Mouse (Mus musculus): ENCODE results near the gene Gm10197. TPM values are rescaled to one million over a fixed set of nuclear protein-coding genes. Genes with fewer than 3 reads are reported as not detected.

Gene Gm10197
- polyA plus RNA-seq, 1 experiment: not detected

GRCm38 (mm10) chr19:53393646-53394045 lies 22.1 kb upstream of the Gm10197 start:
- Histone ChIP-seq H3K4me1 (ENCODE audit: control insufficient read depth, insufficient read depth, low read length) (peaks cover 9% of the 10 kb centered on the region), H3K27me3 (replicated peaks; ENCODE audit: control insufficient read depth, insufficient read depth, low read length) (no peaks in the 10 kb centered on the region), H3K36me3 (ENCODE audit: control insufficient read depth, insufficient read depth, low read length) (no peaks in the 10 kb centered on the region), H3K27ac (ENCODE audit: insufficient read depth, low read depth, low read length) (no peak overlapping the region), H3K4me3 (ENCODE audit: insufficient read depth, low read depth, low read length) (no peak overlapping the region)
- no peak for TF ChIP-seq CTCF (conservative IDR thresholded peaks at IDR 0.05; ENCODE audit: insufficient read depth, insufficient read length, low read depth, low read length)
- no peak for TF ChIP-seq POLR2A (IDR thresholded peaks at IDR 0.05; ENCODE audit: low read depth, low read length)
- no peak for DNase-seq

DNA sequence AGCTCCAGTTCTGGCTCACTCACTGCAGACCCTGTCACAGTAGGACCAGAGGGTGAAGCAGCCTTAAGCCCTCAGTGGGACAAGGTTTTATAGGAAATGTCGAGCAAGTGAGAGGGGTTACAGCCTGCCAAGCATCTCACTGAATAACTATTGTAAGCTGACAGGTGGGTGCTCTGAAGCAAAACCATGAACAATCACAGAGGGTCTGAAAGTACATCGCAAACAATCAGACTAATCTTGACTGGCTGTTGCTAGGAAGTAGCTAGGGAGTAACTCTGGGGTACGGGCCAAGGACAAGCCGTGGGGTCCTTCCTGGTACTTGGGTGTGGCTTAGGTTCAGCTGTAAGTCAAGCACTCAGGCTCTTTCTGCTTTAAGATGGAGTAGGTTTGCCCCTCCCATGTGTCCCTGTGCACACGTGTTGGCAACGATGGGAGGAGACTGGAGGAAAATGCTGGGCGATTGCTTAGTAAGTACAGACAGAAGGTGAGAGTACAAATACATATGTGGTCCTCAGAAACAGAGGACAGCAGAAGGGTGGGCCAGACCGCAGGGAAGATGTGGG lies 21.3 kb upstream of the Gm10197 start:
- H3K4me3 ChIP-seq (ENCODE audit: insufficient read depth, low read depth, low read length): no peak overlapping the region
- H3K27me3 ChIP-seq (replicated peaks; ENCODE audit: control insufficient read depth, insufficient read depth, low read length): no peaks in the 10 kb centered on the region
- 45% methylated on average over 8 of the region's 8 CpGs for WGBS
- no peak for DNase-seq
- peaks cover 9% of the 10 kb centered on the region for H3K4me1 ChIP-seq (ENCODE audit: control insufficient read depth, insufficient read depth, low read length)
- TF ChIP-seq CTCF (conservative IDR thresholded peaks at IDR 0.05; ENCODE audit: insufficient read depth, insufficient read length, low read depth, low read length) (no peak), POLR2A (IDR thresholded peaks at IDR 0.05; ENCODE audit: low read depth, low read length) (no peak)
- H3K36me3 ChIP-seq (ENCODE audit: control insufficient read depth, insufficient read depth, low read length): peaks cover under 1% of the 10 kb centered on the region; the same call in 1 of the 2 replicates
- no peak overlapping the region for H3K27ac ChIP-seq (ENCODE audit: insufficient read depth, low read depth, low read length)

GRCm38 (mm10) chr19:53391787-53392186 lies 20.2 kb upstream of the Gm10197 start:
- DNase-seq: no peak
- H3K36me3 ChIP-seq (ENCODE audit: control insufficient read depth, insufficient read depth, low read length): peaks cover 3% of the 10 kb centered on the region; the same call in 1 of the 2 replicates
- H3K4me3 ChIP-seq (ENCODE audit: insufficient read depth, low read depth, low read length): no peak overlapping the region
- peaks cover 9% of the 10 kb centered on the region for H3K4me1 ChIP-seq (ENCODE audit: control insufficient read depth, insufficient read depth, low read length)
- no peak for TF ChIP-seq CTCF (conservative IDR thresholded peaks at IDR 0.05; ENCODE audit: insufficient read depth, insufficient read length, low read depth, low read length)
- no peak for TF ChIP-seq POLR2A (IDR thresholded peaks at IDR 0.05; ENCODE audit: low read depth, low read length)
- H3K27ac ChIP-seq (ENCODE audit: insufficient read depth, low read depth, low read length): no peak overlapping the region
- whole genome bisulfite sequencing: 80% methylated on average over 5 of the region's 5 CpGs
- no peaks in the 10 kb centered on the region for H3K27me3 ChIP-seq (replicated peaks; ENCODE audit: control insufficient read depth, insufficient read depth, low read length)

DNA sequence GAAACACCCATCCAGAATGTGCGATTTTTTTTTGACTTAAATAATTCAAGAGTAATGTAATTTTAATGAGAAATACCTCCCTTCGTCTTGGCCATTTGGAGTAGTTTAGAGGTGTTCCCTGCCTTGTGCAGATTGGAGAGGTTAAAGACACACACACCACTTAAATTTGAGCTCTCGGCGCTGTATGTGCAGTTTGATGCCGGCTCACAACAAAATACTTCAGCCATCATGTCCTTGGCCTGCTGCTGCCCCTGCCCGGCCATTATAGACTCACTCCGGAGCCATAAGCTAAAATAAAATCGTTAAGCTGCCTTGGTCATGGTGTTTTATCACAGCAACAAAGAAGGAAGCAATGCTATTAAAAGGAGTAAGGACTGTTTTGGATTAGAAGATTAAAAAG lies 19.8 kb upstream of the Gm10197 start:
- no peak for DNase-seq

DNA sequence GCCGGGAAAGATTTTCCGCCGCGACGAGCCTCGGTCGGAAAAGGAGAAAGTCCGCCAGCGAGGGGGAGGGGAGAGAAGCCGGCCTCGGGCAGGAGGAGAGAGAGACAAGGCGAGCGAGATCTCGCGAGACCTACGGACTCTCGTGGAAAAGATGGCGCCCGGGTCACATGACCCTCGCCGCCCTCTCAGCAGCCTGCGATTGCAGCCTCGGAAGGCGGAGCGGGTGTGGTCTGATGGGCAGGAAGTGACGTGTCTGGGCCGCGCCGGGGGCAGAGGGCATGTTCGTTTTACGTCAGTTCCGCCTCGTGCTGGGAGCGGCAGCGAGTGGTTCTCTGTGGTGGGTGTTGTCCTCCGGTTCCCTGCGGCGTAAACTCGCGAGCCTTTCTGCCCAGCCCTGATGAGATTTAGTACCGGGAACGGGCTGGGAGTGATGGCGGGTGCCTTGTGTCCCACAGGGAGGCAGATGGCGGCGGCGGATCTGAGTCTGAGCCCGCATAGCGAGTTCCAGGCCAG lies 19.0 kb upstream of the Gm10197 start, which contains the start of gene Smndc1:
Smndc1 (minus strand) TSS at position 84 of the 513 bp plus-strand sequence.
- TF ChIP-seq POLR2A (IDR thresholded peaks at IDR 0.05; ENCODE audit: low read depth, low read length): peak; percentile 68
- no peak for TF ChIP-seq CTCF (conservative IDR thresholded peaks at IDR 0.05; ENCODE audit: insufficient read depth, insufficient read length, low read depth, low read length)
- Histone ChIP-seq H3K36me3 (ENCODE audit: control insufficient read depth, insufficient read depth, low read length) (peaks cover 3% of the 10 kb centered on the region), H3K4me1 (ENCODE audit: control insufficient read depth, insufficient read depth, low read length) (peaks cover 14% of the 10 kb centered on the region), H3K4me3 (ENCODE audit: insufficient read depth, low read depth, low read length) (peak within 1 kb of the TSS; percentile 78), H3K27ac (ENCODE audit: insufficient read depth, low read depth, low read length) (peak within 1 kb of the TSS; percentile 90), H3K27me3 (replicated peaks; ENCODE audit: control insufficient read depth, insufficient read depth, low read length) (no peaks in the 10 kb centered on the region)
- under 1% methylated on average over 48 of the region's 48 CpGs for WGBS
- peak; percentile 100 for DNase-seq

More for the DNA sequence above, 19.8 kb upstream of the Gm10197 start:
- no peak overlapping the region for H3K27ac ChIP-seq (ENCODE audit: insufficient read depth, low read depth, low read length)
- peak overlapping the region; percentile 63 for H3K4me3 ChIP-seq (ENCODE audit: insufficient read depth, low read depth, low read length)
- TF ChIP-seq POLR2A (IDR thresholded peaks at IDR 0.05; ENCODE audit: low read depth, low read length): no peak
- TF ChIP-seq CTCF (conservative IDR thresholded peaks at IDR 0.05; ENCODE audit: insufficient read depth, insufficient read length, low read depth, low read length): no peak
- peaks cover 10% of the 10 kb centered on the region for H3K4me1 ChIP-seq (ENCODE audit: control insufficient read depth, insufficient read depth, low read length)
- peaks cover 3% of the 10 kb centered on the region; the same call in 1 of the 2 replicates for H3K36me3 ChIP-seq (ENCODE audit: control insufficient read depth, insufficient read depth, low read length)
- no peaks in the 10 kb centered on the region for H3K27me3 ChIP-seq (replicated peaks; ENCODE audit: control insufficient read depth, insufficient read depth, low read length)
- WGBS: 31% methylated on average over 8 of the region's 8 CpGs

DNA sequence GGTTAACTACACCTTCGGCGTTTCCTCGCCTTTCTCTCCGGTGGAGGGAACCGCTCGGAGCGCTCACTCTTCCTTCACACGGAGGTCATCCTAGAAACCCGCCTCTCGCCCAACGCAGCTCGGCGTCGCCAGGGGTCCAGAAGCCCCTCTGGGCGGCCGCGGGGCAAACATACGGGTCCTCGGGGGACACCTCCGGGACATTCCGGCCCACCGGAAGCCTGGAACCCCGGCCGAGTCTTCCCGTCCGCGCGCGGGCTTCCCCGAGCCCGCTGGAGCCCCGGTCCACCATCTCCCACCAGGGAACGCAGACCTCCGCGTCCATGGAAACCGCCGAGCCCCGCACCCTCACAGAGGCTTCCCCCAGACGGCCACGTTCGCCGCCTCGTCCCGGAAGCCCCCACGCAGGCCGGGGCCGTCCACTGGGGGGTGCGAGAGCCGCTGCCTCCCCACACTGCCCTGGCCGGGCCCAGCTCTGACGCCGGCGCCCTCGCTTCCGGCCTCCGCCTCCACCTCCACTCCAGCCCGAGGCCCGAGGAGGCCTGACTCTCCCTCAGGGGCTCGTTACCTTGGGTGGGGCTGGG lies 18.4 kb upstream of the Gm10197 start:
- Histone ChIP-seq H3K27ac (ENCODE audit: insufficient read depth, low read depth, low read length) (peak overlapping the region; percentile 90), H3K27me3 (replicated peaks; ENCODE audit: control insufficient read depth, insufficient read depth, low read length) (no peaks in the 10 kb centered on the region), H3K36me3 (ENCODE audit: control insufficient read depth, insufficient read depth, low read length) (peaks cover 3% of the 10 kb centered on the region), H3K4me1 (ENCODE audit: control insufficient read depth, insufficient read depth, low read length) (peaks cover 15% of the 10 kb centered on the region), H3K4me3 (ENCODE audit: insufficient read depth, low read depth, low read length) (peak overlapping the region; percentile 78)
- DNase-seq: no peak
- under 1% methylated on average over 59 of the region's 59 CpGs for WGBS
- TF ChIP-seq POLR2A (IDR thresholded peaks at IDR 0.05; ENCODE audit: low read depth, low read length) (no peak), CTCF (conservative IDR thresholded peaks at IDR 0.05; ENCODE audit: insufficient read depth, insufficient read length, low read depth, low read length) (no peak)

GRCm38 (mm10) chr19:53389417-53389816 lies 17.9 kb upstream of the Gm10197 start:
- peaks cover 15% of the 10 kb centered on the region for H3K4me1 ChIP-seq (ENCODE audit: control insufficient read depth, insufficient read depth, low read length)
- WGBS: 3% methylated on average over 6 of the region's 6 CpGs
- TF ChIP-seq POLR2A (IDR thresholded peaks at IDR 0.05; ENCODE audit: low read depth, low read length) (no peak), CTCF (conservative IDR thresholded peaks at IDR 0.05; ENCODE audit: insufficient read depth, insufficient read length, low read depth, low read length) (no peak)
- peaks cover 3% of the 10 kb centered on the region for H3K36me3 ChIP-seq (ENCODE audit: control insufficient read depth, insufficient read depth, low read length)
- no peaks in the 10 kb centered on the region for H3K27me3 ChIP-seq (replicated peaks; ENCODE audit: control insufficient read depth, insufficient read depth, low read length)
- no peak for DNase-seq
- H3K4me3 ChIP-seq (ENCODE audit: insufficient read depth, low read depth, low read length): peak overlapping the region; percentile 78
- H3K27ac ChIP-seq (ENCODE audit: insufficient read depth, low read depth, low read length): no peak overlapping the region
